Mouse (Mus musculus): ENCODE measurements at regions not wholly inside any gene's neighbourhood (a gene's known extent, or its start where the extent isn't known, plus 50 kb on each side); places are given as distances from the start of the nearest gene placed in this dataset.
"Not testable (repeated sequence)": the region's sequence is repeated elsewhere in the genome, so short reads cannot be mapped to it uniquely, and the experiment has no call there.

DNA sequence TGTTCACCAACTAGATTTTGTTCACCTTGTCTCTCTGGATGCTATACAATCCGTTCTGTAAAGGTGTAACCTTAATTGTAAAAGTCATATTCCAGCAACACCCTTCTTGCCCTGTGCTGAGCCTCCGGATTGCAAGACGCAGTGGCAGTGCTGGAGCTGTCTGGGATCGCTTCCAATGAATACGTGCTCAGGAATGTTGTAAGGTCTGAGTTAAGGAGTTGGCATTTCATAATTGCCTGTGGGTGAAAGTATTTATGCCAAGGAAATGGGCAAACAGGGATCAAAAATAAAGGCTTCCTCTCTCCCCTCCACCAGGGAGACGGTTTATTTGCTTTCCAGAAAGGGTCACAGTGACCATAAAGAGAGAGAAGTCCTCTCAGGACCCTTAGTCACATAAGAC lies 93.3 kb downstream of the Apob start:
- DNase-seq, result no peak

- no peak for DNase-seq
Measured at GRCm38 (mm10) chr12:8071286-8071685, 93.8 kb downstream of the Apob start.

DNA sequence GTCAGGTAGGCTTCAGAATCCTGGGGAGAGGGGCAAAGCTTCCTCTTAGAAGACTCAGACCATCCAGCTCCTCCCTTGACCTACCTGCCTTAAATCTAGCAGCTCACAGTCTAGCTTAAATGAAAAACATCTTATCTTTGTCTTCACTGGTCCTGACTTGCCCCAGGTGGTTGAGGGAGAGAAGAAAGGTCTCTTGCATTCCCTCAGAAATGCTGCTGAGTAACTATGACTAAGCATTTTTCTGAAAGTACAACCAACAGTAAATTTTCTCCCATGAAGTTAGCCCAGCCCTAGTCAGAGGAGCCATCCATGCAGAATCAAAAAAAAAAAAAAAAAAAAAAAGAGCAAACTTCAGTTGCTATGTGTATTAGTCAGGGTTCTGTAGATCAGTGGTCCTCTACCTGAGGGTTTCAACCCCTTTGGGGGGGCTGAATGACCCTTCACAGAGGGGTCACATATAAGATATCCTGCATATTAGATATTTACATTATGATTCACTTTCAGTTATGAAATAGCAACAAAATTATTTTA lies 98.6 kb downstream of the Apob start:
- DNase-seq, result no peak

- DNase-seq, result no peak
Measured at GRCm38 (mm10) chr12:8077346-8077745, 99.9 kb downstream of the Apob start.

DNA sequence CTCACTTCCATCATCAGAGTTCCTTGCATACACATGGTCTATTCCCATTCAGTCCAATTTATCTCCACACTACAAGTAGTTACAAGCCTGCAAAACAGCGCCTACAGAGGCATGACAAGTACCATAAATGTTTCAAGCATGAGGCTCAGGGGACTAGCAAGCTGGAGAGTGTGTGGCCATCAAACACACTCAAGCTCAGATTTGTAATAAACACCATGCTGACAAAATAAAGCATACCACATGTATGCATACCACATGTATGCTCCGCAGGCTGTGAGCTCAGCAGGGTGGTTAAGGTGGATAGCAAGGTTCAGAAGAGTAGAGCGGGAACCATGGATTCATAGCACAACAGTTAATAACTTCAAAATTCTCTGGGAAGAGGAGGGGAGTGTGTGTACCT lies 100.6 kb downstream of the Apob start:
- no peak for DNase-seq

DNA sequence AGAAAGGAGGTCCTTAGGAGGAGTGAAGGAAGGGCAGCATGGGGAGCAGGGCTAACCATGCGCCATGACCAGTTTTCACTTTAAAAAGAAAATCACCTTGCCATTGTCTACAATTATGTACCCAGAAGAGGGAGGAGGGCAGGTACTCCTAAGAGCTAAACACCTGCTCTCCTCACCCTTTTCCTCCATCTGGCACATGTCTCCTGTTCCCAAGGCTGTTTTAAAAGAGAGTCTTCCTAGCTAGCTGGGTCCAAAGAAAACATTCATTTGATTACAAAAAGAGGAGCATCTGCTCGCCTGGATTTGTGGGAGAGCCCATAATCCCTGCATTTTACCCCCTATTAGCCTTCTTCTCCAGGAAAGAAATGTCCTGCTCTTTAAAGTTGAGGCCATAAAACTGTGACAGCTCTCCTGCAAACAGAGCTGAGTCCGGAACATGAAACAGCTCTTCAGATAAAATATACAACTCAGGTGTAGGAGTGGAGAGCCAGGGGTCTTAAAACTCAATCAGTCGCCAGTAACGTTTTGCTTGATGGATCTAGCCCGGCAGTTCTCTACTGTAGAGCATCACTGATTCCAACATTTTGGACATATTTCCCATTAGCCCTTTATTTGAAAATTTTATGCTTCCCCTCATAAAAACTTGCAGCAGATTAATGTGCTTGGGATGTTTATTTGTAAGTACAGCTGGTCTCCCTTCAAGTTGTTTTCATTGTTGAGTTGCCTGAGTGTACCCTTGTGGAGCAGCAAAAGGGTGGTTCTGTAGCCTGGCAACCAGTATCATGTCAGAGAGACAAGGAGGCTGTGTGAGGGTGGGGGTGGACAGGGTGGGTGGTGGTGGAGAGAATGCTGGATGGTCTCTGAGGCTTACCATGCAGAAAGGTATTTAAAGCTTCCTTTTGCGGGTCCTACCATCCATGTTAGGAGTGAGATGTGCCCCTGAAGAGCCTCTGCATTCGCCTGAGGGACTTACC lies 105.5 kb downstream of the Apob start:
- DNase-seq, result peak; percentile 7 to 26

DNA sequence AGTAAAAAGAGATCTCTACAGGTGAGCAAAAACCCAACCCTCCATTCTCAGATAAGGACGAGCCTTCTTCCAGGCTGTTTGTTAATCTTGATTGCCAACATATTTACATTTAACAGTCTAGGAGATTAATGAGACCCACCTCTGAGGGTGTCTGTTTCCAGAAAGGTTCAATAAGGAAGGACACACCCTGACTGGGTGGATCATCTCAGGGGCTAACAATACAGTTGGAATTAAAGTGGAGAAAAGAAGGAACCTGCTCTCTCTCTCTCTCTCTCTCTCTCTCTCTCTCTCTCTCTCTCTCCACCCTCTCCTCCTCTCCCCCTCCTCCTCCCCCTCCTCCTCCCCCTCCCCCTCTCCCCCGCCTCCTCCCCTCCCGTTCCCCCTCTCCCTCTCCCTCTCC lies 110.5 kb downstream of the Apob start:
- no peak for DNase-seq

DNA sequence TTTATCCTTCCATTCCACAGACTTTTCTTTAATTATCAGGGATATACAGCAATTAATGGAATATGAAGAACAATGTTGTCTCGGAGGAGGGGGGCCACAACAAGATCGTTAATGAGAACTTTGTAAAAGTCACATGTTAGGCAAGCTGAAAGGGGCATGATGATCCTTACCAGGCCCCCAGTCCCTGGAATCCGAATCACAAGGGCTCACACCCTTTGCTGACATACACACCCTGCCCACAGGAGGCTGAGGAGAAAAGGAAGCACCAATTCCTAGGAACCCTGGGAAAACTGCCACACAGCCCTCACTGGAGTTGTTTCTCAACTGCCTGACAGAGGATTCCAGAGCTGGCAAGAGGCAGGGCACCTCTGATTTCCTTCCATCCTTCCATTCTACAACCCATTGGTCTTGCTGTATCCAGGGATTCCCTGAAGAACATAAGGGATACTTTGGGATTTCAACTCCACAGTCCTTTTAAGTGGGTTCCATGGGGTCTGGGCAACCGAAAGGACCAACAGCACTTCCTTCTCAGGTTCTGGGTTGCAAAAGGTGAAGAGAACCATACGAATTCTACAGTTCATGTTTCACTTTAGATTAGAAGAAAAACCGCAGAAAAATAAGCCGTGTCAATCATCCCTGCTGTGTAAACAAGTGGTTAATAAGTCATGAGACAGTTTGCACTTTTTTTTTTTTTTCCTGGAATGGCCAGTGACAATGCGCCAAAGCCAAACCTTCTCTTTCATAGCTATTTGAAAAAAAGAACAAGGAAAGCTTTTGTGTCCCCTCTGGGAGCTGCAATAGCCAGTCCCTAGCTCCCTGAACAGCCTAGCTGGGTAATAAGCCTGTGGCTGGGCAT lies 112.2 kb downstream of the Apob start:
- no peak for DNase-seq

GRCm38 (mm10) chr12:8090279-8090626 lies 112.8 kb downstream of the Apob start:
- no peak for DNase-seq

DNA sequence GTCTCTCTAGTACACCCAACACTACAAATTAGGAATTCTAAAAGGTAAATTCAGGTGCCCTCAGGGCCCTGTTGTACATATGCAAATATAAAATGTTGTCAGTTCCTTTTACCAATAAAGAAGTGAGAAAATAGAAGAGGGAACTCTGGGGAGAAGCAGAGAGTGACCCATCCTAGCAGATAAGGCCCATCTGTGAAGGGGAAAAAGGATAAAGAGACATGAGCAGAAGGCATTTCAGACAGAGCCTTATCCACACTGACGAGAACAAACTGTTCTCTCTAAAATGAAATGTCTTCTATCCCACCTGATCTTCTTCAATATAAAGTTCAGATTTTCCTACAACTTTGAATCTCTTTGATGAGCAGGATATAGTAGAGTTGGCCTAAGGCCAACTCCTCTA lies 114.5 kb upstream of the Ldah start:
- DNase-seq, result no peak

DNA sequence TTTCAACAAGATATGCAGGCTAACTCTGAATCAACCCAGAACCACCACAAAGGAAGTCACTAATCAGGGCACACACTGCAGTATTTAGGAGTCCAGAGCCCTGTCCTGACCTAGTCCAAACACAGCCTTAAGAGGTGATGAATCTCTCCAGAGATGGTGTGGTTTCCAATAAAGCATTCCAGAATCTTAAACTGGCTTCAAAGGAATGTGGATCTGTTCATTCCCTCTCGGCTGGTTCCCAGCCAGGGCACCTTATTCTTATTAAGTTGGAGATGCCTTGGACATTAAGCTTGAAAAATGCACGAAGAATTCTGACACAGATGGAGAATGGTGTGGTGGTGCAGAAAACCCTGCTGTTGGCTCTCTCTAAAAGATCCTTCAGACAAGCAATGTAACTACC lies 112.0 kb upstream of the Ldah start:
- DNase-seq, result no peak

DNA sequence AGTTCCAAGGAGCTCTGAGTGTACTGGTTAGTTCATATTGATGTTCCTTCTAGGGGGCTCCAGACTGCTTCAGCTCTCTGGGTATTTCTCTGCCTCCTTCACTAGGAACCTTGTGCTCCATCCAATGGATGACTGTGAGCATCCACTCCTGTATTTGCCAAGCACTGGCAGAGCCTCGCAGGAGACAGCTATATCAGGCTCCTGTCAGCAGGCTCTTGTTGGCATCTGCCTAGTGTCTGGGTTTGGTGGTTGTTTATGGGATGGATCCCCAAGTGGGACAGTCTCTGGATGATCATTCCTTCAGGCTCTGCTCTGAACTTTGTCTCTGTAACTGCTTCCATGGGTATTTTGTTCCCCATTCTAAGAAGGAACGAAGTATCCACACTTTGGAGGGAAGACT lies 109.5 kb upstream of the Ldah start:
- not testable (repeated sequence) for DNase-seq

- no peak for DNase-seq
Measured at GRCm38 (mm10) chr12:8099114-8099513, 108.8 kb upstream of the Ldah start.

DNA sequence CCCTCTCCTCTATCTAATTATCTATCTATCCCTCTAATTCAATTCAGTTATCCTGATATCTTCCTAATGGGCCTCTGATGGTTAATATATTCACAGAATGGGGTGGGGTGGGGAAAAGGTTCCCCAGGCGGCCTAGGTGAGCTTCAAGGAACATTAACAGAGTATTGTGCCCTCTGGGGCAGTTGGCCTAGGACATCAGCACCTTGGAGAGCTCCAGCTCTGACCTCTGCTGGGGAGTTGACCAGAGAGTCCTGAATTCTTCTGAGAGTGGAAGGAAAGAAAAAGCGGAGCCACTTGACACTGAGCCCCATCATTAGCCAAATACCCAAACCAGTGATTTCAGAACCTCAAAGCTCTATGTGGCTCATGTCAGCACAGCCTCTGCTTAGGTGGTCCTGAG lies 108.1 kb upstream of the Ldah start:
- peak; percentile 79 to 81 for DNase-seq

DNA sequence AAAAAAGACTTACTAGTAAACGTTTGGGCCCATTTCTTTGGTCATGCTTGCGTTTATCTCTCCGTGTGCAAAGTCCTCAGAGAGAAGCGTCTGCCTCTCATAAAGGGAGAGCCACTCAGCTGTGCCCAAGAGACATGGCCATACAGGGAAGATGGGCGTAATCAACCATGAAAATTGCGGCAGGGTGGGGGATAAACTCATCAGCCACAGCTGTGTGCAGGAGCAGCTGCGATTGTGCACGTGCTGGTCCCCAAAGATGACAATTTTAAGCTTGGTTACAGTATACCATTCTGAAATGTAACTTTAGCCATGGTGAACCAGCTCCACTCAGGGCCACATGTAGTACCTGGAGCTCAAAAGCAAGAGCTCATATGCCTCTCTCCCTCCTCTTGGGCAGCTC lies 106.1 kb upstream of the Ldah start:
- no peak for DNase-seq

DNA sequence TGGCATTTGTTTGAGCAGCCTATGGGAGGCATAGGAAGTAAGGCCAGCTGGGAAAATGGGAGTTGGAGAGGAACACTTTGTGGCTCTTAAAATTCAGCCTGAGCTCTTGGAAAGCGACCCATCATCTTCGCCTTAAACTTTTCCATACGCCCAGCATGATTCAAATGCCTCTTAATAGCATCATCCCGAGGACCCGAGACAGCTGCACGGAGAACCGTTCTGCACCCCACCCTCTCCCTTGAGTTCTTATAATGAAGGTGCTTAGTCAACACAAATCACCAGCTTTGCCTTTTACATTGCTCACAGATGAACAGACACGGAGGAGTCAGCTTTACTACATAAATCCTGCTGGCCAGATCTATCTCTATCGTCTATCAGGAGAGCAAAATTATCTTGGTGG lies 104.6 kb upstream of the Ldah start:
- no peak for DNase-seq

DNA sequence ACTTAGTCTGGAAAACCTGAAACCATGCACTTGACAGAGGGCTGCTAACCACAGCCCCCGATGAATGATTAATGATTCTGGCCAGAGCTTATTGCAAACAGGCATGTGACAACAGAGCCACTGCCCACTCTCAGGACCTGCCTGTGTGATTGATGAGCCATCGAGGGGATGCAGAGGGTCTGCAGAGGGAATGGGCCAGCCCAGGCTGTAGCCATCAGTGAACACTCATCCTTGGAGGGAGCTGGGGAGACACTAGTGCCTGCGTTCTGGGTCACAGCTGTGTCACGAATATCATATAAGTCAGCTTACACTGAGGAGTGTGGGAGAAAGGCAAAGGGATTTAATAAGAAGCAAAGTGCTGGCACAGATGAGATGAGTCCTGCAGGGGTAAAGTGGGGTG lies 100.8 kb upstream of the Ldah start:
- DNase-seq, result no peak

- DNase-seq, result no peak
Measured at GRCm38 (mm10) chr12:8109203-8109770, 98.6 kb upstream of the Ldah start.

DNA sequence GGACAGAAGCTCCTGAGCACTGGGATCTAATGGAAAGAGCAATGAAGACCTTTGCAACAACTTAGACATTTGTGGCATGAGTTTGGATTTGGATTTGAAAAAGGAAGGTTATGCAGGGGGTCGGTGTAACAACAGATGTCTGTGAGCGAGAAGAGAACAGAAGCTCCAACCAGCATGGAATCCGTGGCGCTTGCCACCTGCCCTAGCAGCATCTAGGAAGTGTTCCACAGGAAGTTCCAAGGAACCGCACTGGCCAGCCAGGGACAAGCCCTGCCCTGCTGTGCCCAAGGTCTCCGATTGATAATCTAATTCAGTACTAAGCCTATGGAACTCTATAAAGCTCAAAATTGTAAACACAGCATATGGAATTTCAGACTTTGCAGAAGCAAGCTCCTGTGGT lies 98.0 kb upstream of the Ldah start:
- DNase-seq, result no peak

DNA sequence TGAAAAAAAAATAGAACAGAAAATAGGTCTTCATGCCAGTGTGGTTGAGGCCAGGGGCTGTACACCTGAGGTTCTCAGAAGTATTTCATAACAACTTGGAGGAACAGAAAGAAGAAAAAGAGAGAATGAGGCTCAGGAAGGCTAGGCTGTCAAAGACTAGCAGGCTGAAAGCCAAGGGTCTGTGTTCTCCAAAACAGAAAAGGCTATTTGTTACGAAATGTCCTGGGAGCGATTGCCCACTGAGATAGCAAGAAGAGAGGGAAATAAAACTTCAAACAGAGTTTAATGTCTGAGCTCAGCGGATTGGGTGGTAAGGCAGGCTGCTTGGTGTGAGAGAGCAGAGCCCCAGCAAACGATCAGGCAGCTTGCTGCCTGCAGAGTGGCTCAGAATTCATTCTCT lies 97.6 kb upstream of the Ldah start:
- peak in 1 of 2 experiments; percentile 4 for DNase-seq

- no peak for DNase-seq
Measured at GRCm38 (mm10) chr12:8111484-8111883, 96.4 kb upstream of the Ldah start.

GRCm38 (mm10) chr12:8155566-8155965 lies 52.3 kb upstream of the Ldah start:
- no peak for DNase-seq
